Comparison of ENCODE assay signal across 8 mouse cellular contexts in genomic region chr2:32834496-32834895, GRCm38 (mm10). TPM values are rescaled to one million over a fixed set of nuclear protein-coding genes. Genes with fewer than 3 reads are reported as not detected.
DNase-seq lines count a peak whose midpoint lies in the region; ATAC-seq and TF ChIP-seq lines count a peak whose summit lies in the region.

No protein-coding gene starts in this region.

- no peak for DNase-seq in midbrain, embryonic 14.5 days
- peak; percentile 47 for DNase-seq in gastrocnemius, postnatal 14 days
- no peak for DNase-seq in hindbrain, postnatal 0 days (ENCODE audit: low spot score)
- no peak for DNase-seq in liver, postnatal 0 days
- DNase-seq in right cerebral cortex, postnatal 4 days = no peak

- intact Hi-C loops in gastrocnemius, postnatal 14 days (cut with DNase I; ENCODE audit: low total_unique reads) = no loop called here

- no peak overlapping the region for H3K4me2 ChIP-seq in midbrain, embryonic 16.5 days (ENCODE audit: low read length)
- no peak overlapping the region for H3K4me2 ChIP-seq in midbrain, embryonic 14.5 days (ENCODE audit: low read length)
- no peak overlapping the region for H3K4me2 ChIP-seq in hindbrain, postnatal 0 days (ENCODE audit: low read depth, low read length)
- H3K4me2 ChIP-seq in liver, postnatal 0 days (ENCODE audit: low read depth, low read length) = no peak overlapping the region; the same call in 1 of the 2 replicates

- WGBS in midbrain, embryonic 16.5 days = 73% methylated on average over 7 of the region's 7 CpGs
- 73% methylated on average over 7 of the region's 7 CpGs for WGBS in midbrain, embryonic 14.5 days
- WGBS in hindbrain, postnatal 0 days = 68% methylated on average over 7 of the region's 7 CpGs
- 35% methylated on average over 7 of the region's 7 CpGs for WGBS in liver, postnatal 0 days (ENCODE audit: insufficient replicate concordance)

- no peak overlapping the region for H3K4me3 ChIP-seq in midbrain, embryonic 16.5 days (ENCODE audit: low read depth, low read length)
- H3K4me3 ChIP-seq in midbrain, embryonic 14.5 days (replicated peaks; ENCODE audit: low read depth, low read length) = no peak overlapping the region
- no peak overlapping the region for H3K4me3 ChIP-seq in hindbrain, postnatal 0 days (ENCODE audit: low read length)
- H3K4me3 ChIP-seq in liver, postnatal 0 days (ENCODE audit: low read depth, low read length) = no peak overlapping the region

- H3K27ac ChIP-seq in midbrain, embryonic 16.5 days (ENCODE audit: low read length) = 0 out of 2 replicates have a peak overlapping the region, but pooled peaks have one; percentile 29
- H3K27ac ChIP-seq in midbrain, embryonic 14.5 days (replicated peaks; ENCODE audit: low read depth, low read length) = no peak overlapping the region
- H3K27ac ChIP-seq in hindbrain, postnatal 0 days = peak overlapping the region; percentile 51; the same call in 1 of the 2 replicates
- H3K27ac ChIP-seq in liver, postnatal 0 days (ENCODE audit: low read depth) = peak overlapping the region; percentile 55

- H3K9ac ChIP-seq in midbrain, embryonic 16.5 days (ENCODE audit: low read depth, low read length) = no peak overlapping the region
- no peak overlapping the region for H3K9ac ChIP-seq in midbrain, embryonic 14.5 days (replicated peaks; ENCODE audit: low read length)
- no peak overlapping the region for H3K9ac ChIP-seq in hindbrain, postnatal 0 days (replicated peaks; ENCODE audit: low read length)
- no peak overlapping the region for H3K9ac ChIP-seq in liver, postnatal 0 days (replicated peaks)

- no peaks in the 10 kb centered on the region for H3K36me3 ChIP-seq in midbrain, embryonic 16.5 days (ENCODE audit: control insufficient read depth, insufficient read depth, low read length)
- H3K36me3 ChIP-seq in midbrain, embryonic 14.5 days (ENCODE audit: control insufficient read depth, insufficient read depth, low read length) = no peaks in the 10 kb centered on the region
- H3K36me3 ChIP-seq in hindbrain, postnatal 0 days (ENCODE audit: insufficient read depth, low read length) = no peaks in the 10 kb centered on the region
- H3K36me3 ChIP-seq in liver, postnatal 0 days (replicated peaks; ENCODE audit: insufficient read depth, low read length) = no peaks in the 10 kb centered on the region

- H3K9me3 ChIP-seq in midbrain, embryonic 16.5 days (replicated peaks; ENCODE audit: control insufficient read depth, low read length, poor library complexity, severe bottlenecking) = no peaks in the 10 kb centered on the region
- no peaks in the 10 kb centered on the region for H3K9me3 ChIP-seq in midbrain, embryonic 14.5 days (ENCODE audit: control insufficient read depth, low read length)
- H3K9me3 ChIP-seq in hindbrain, postnatal 0 days (ENCODE audit: low read length) = no peaks in the 10 kb centered on the region
- no peaks in the 10 kb centered on the region for H3K9me3 ChIP-seq in liver, postnatal 0 days (ENCODE audit: low read length)

- no peaks in the 10 kb centered on the region; the same call in 1 of the 2 replicates for H3K4me1 ChIP-seq in midbrain, embryonic 16.5 days (ENCODE audit: control insufficient read depth, insufficient read depth, low read length)
- no peaks in the 10 kb centered on the region for H3K4me1 ChIP-seq in midbrain, embryonic 14.5 days (ENCODE audit: control insufficient read depth, insufficient read depth, low read length)
- no peaks in the 10 kb centered on the region for H3K4me1 ChIP-seq in hindbrain, postnatal 0 days (ENCODE audit: insufficient read depth, low read length)
- H3K4me1 ChIP-seq in liver, postnatal 0 days (ENCODE audit: insufficient read depth) = peaks cover 8% of the 10 kb centered on the region

- no peaks in the 10 kb centered on the region for H3K27me3 ChIP-seq in midbrain, embryonic 16.5 days (ENCODE audit: control insufficient read depth, insufficient read depth, low read depth, low read length)
- no peaks in the 10 kb centered on the region for H3K27me3 ChIP-seq in midbrain, embryonic 14.5 days (ENCODE audit: control insufficient read depth, insufficient read depth, low read length)
- H3K27me3 ChIP-seq in hindbrain, postnatal 0 days (ENCODE audit: insufficient read depth, low read length) = no peaks in the 10 kb centered on the region
- H3K27me3 ChIP-seq in liver, postnatal 0 days (ENCODE audit: insufficient read depth, low read length) = no peaks in the 10 kb centered on the region

- TF ChIP-seq EP300 in liver, postnatal 0 days (IDR thresholded peaks at IDR 0.05; ENCODE audit: low read depth) = no peak

- TF ChIP-seq CTCF in hindbrain, postnatal 0 days (IDR thresholded peaks at IDR 0.05; ENCODE audit: low read depth) = no peak
- TF ChIP-seq CTCF in liver, postnatal 0 days (IDR thresholded peaks at IDR 0.05; ENCODE audit: low read depth) = no peak

- ATAC-seq in midbrain, embryonic 16.5 days = no peak
- no peak for ATAC-seq in midbrain, embryonic 14.5 days (ENCODE audit: low FRiP score, low TSS enrichment)
- ATAC-seq in hindbrain, postnatal 0 days = no peak
- ATAC-seq in liver, postnatal 0 days = no peak
- no peak for ATAC-seq in megakaryocyte progenitor cell, adult 5-6 weeks (replicated peaks; ENCODE audit: poor library complexity)
- no peak for ATAC-seq in monocyte, adult 5-6 weeks (replicated peaks; ENCODE audit: insufficient number of reproducible peaks, low FRiP score, low TSS enrichment, poor library complexity, severe bottlenecking)

RNA-seq across cellular contexts. Expression of gene Stxbp1, which starts 12.5 kb away (rescaled TPM):
- 340 and 389 TPM in 2 replicates for polyA plus RNA-seq in midbrain, embryonic 16.5 days (2015; fragmentation: Nextera tagmentation; extraction: Ambion mirVana)
- 240 and 245 TPM in 2 replicates for polyA plus RNA-seq in midbrain, embryonic 14.5 days (2014; fragmentation: Nextera tagmentation; extraction: Ambion mirVana)
- 10 to 100 TPM in 1 of 2 experiments, 1 to 10 TPM in 1; 7.2 to 10.6 TPM for total RNA-seq in gastrocnemius, postnatal 14 days (2021)
- 142 and 149 TPM in 2 replicates for total RNA-seq in hindbrain, postnatal 0 days (2014; rRNA removed)
- polyA plus RNA-seq in hindbrain, postnatal 0 days (2015; fragmentation: Nextera tagmentation; extraction: Ambion mirVana) = 318 and 348 TPM in 2 replicates
- 2.1 and 2.3 TPM in 2 replicates for polyA plus RNA-seq in liver, postnatal 0 days (2015; fragmentation: Nextera tagmentation; extraction: Ambion mirVana)
- total RNA-seq in megakaryocyte progenitor cell, adult 5-6 weeks (2015) = 2.9 and 4.7 TPM in 2 replicates
- 1.6 and 3.7 TPM in 2 replicates for total RNA-seq in megakaryocyte progenitor cell, adult 5-6 weeks (2017)
- 0.43 to 1.2 TPM (median 1.1 TPM) in 3 replicates for total RNA-seq in monocyte, adult 5-6 weeks (2017)

RNA-seq across cellular contexts. Expression of gene Fam129b, which starts 41.4 kb away (rescaled TPM):
- 25.3 and 27.4 TPM in 2 replicates for polyA plus RNA-seq in midbrain, embryonic 16.5 days (2015; fragmentation: Nextera tagmentation; extraction: Ambion mirVana)
- polyA plus RNA-seq in midbrain, embryonic 14.5 days (2014; fragmentation: Nextera tagmentation; extraction: Ambion mirVana) = 13.6 and 19.8 TPM in 2 replicates
- 10 to 100 TPM; 12.1 to 15.8 TPM for total RNA-seq in gastrocnemius, postnatal 14 days (2021)
- 49.8 and 52.7 TPM in 2 replicates for total RNA-seq in hindbrain, postnatal 0 days (2014; rRNA removed)
- 20.8 and 23.5 TPM in 2 replicates for polyA plus RNA-seq in hindbrain, postnatal 0 days (2015; fragmentation: Nextera tagmentation; extraction: Ambion mirVana)
- 5.2 and 5.9 TPM in 2 replicates for polyA plus RNA-seq in liver, postnatal 0 days (2015; fragmentation: Nextera tagmentation; extraction: Ambion mirVana)
- total RNA-seq in megakaryocyte progenitor cell, adult 5-6 weeks (2015) = 3.3 and 3.5 TPM in 2 replicates
- total RNA-seq in megakaryocyte progenitor cell, adult 5-6 weeks (2017) = 6.5 and 6.8 TPM in 2 replicates
- total RNA-seq in monocyte, adult 5-6 weeks (2017) = 12.9 to 14.8 TPM (median 14.4 TPM) in 3 replicates

RNA-seq across cellular contexts. Expression of gene Cfap157, which starts 50.3 kb away (rescaled TPM):
- polyA plus RNA-seq in midbrain, embryonic 16.5 days (2015; fragmentation: Nextera tagmentation; extraction: Ambion mirVana) = 0.82 and 0.99 TPM in 2 replicates
- 0.38 and 0.39 TPM in 2 replicates for polyA plus RNA-seq in midbrain, embryonic 14.5 days (2014; fragmentation: Nextera tagmentation; extraction: Ambion mirVana)
- under 1 TPM in 1 of 2 experiments, not detected in 1; 0.35 TPM for total RNA-seq in gastrocnemius, postnatal 14 days (2021)
- 0.16 and 0.40 TPM in 2 replicates for total RNA-seq in hindbrain, postnatal 0 days (2014; rRNA removed)
- 0.64 and 1.1 TPM in 2 replicates for polyA plus RNA-seq in hindbrain, postnatal 0 days (2015; fragmentation: Nextera tagmentation; extraction: Ambion mirVana)
- polyA plus RNA-seq in liver, postnatal 0 days (2015; fragmentation: Nextera tagmentation; extraction: Ambion mirVana) = 0.25 TPM in 1 of 2 replicates, not detected in the other
- total RNA-seq in megakaryocyte progenitor cell, adult 5-6 weeks (2015) = not detected in 2 replicates
- not detected in 2 replicates for total RNA-seq in megakaryocyte progenitor cell, adult 5-6 weeks (2017)
- total RNA-seq in monocyte, adult 5-6 weeks (2017) = not detected in 3 replicates

RNA-seq across cellular contexts. Expression of gene Ptrh1, which starts 58.9 kb away (rescaled TPM):
- 4.9 and 5.0 TPM in 2 replicates for polyA plus RNA-seq in midbrain, embryonic 16.5 days (2015; fragmentation: Nextera tagmentation; extraction: Ambion mirVana)
- polyA plus RNA-seq in midbrain, embryonic 14.5 days (2014; fragmentation: Nextera tagmentation; extraction: Ambion mirVana) = 3.5 TPM in 2 replicates
- 1 to 10 TPM; 2.4 to 3.0 TPM for total RNA-seq in gastrocnemius, postnatal 14 days (2021)
- 0.75 and 2.9 TPM in 2 replicates for total RNA-seq in hindbrain, postnatal 0 days (2014; rRNA removed)
- polyA plus RNA-seq in hindbrain, postnatal 0 days (2015; fragmentation: Nextera tagmentation; extraction: Ambion mirVana) = 4.0 and 4.4 TPM in 2 replicates
- polyA plus RNA-seq in liver, postnatal 0 days (2015; fragmentation: Nextera tagmentation; extraction: Ambion mirVana) = 1.1 TPM in 2 replicates
- 2.7 and 2.9 TPM in 2 replicates for total RNA-seq in megakaryocyte progenitor cell, adult 5-6 weeks (2015)
- total RNA-seq in megakaryocyte progenitor cell, adult 5-6 weeks (2017) = 1.4 TPM in 2 replicates
- 1.1 to 1.8 TPM (median 1.6 TPM) in 3 replicates for total RNA-seq in monocyte, adult 5-6 weeks (2017)

RNA-seq across cellular contexts. Expression of gene Ttc16, which starts 59.1 kb away (rescaled TPM):
- 0.68 and 0.80 TPM in 2 replicates for polyA plus RNA-seq in midbrain, embryonic 16.5 days (2015; fragmentation: Nextera tagmentation; extraction: Ambion mirVana)
- 0.41 and 0.80 TPM in 2 replicates for polyA plus RNA-seq in midbrain, embryonic 14.5 days (2014; fragmentation: Nextera tagmentation; extraction: Ambion mirVana)
- total RNA-seq in gastrocnemius, postnatal 14 days (2021) = not detected
- 0.78 and 1.6 TPM in 2 replicates for total RNA-seq in hindbrain, postnatal 0 days (2014; rRNA removed)
- 0.58 and 0.76 TPM in 2 replicates for polyA plus RNA-seq in hindbrain, postnatal 0 days (2015; fragmentation: Nextera tagmentation; extraction: Ambion mirVana)
- 0.08 TPM in 1 of 2 replicates, not detected in the other for polyA plus RNA-seq in liver, postnatal 0 days (2015; fragmentation: Nextera tagmentation; extraction: Ambion mirVana)
- total RNA-seq in megakaryocyte progenitor cell, adult 5-6 weeks (2015) = 0.12 TPM in 1 of 2 replicates, not detected in the other
- 0.41 TPM in 1 of 2 replicates, not detected in the other for total RNA-seq in megakaryocyte progenitor cell, adult 5-6 weeks (2017)
- total RNA-seq in monocyte, adult 5-6 weeks (2017) = not detected in 3 replicates

Comparison
In these comparisons a context has a peak if more than half of its experiments do, and no peak if none do; other contexts are left out.
1. RNA of gene Stxbp1, which starts 12.5 kb away (total RNA-seq): 142 to 149 TPM in hindbrain, postnatal 0 days; 7.2 to 10.6 TPM in gastrocnemius, postnatal 14 days, 1.6 to 4.7 TPM in megakaryocyte progenitor cell, adult 5-6 weeks and 0.43 to 1.2 TPM in monocyte, adult 5-6 weeks; every median in the first group is over 10 times any median in the second.